Mouse (Mus musculus): Measurements from ENCODE around the gene Cpne4. TPM values are rescaled to one million over a fixed set of nuclear protein-coding genes. Genes with fewer than 3 reads are reported as not detected.

Cpne4 gene
- total and polyA plus RNA-seq, 3 experiments = not detected

DNA sequence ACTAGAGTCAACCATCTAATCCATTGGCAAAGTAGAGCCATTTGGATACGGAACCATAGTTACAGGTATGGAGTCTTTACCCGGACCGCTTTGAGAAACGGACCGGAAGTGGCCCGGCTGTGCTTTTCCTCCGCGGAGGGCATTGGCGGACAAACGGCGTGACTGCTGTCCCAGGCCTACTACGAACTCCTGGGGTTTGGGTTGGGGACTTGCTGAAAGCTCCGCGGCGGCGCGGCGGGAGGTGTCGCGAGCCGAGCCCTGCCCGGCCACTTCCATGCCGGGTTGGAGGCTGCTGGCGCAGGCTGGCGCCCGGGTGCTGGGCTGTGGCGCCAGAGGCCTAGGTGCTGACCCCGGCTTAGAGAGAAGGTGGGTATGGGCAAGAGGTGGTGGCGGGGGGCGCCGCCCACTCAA lies 506.1 kb downstream of the Cpne4 start, which contains the start of gene Mrpl3 (continued):
- peak; percentile 29; the same call in 1 of the 2 replicates for TF ChIP-seq MAFK (IDR thresholded peaks at IDR 0.05; ENCODE audit: insufficient replicate concordance, low read length)
- no peak; the same call in none of the 2 replicates for TF ChIP-seq RAD21 (IDR thresholded peaks at IDR 0.05; ENCODE audit: low read depth, low read length)
- 0 out of 2 replicates have a peak, but pooled peaks have one; percentile 9 for TF ChIP-seq SMC3 (IDR thresholded peaks at IDR 0.05; ENCODE audit: low read depth, low read length)
- no peak for TF ChIP-seq MAZ (IDR thresholded peaks at IDR 0.05; ENCODE audit: low read depth, low read length)
- peak; percentile 81 for TF ChIP-seq MAX (IDR thresholded peaks at IDR 0.05; ENCODE audit: low read length)
- TF ChIP-seq MXI1 (IDR thresholded peaks at IDR 0.05; ENCODE audit: low read depth, low read length) = peak; percentile 96
- TF ChIP-seq ZNF384 (IDR thresholded peaks at IDR 0.05; ENCODE audit: low read depth, low read length) = no peak
- TF ChIP-seq TCF12 (IDR thresholded peaks at IDR 0.05; ENCODE audit: low read depth, low read length) = peak; percentile 91
- peak; percentile 46; the same call in 1 of the 2 replicates for TF ChIP-seq BHLHE40 (IDR thresholded peaks at IDR 0.05; ENCODE audit: low read depth, low read length)

GRCm38 (mm10) chr9:105053812-105054211 lies 506.7 kb downstream of the Cpne4 start:
- Histone ChIP-seq H3K79me2 (replicated peaks; ENCODE audit: control insufficient read depth, extremely low read depth, insufficient read depth, poor library complexity, severe bottlenecking) (peaks cover 20% of the 10 kb centered on the region), H3K4me1 (ENCODE audit: control insufficient read depth in 1 of 2, insufficient read depth in 2 of 2) (peaks cover 3 to 14% of the 10 kb centered on the region in 2 experiments; a peak in 2 of 4 replicates), H3K36me3 (replicated peaks in 1 of 2; ENCODE audit: control insufficient read depth in 1 of 2, insufficient read depth in 1 of 2, low read length in 1 of 2) (peaks cover 34 to 42% of the 10 kb centered on the region in 2 experiments), H3K4me3 (replicated peaks in 1 of 3; ENCODE audit: low read depth in 2 of 3, low read length in 2 of 3, poor library complexity in 1 of 3) (peak overlapping the region; percentile 89 to 99 (median 92)), H3K9ac (ENCODE audit: insufficient read depth, low read depth) (peak overlapping the region; percentile 93), H3K27me3 (replicated peaks) (peaks cover 8% of the 10 kb centered on the region), H3K9me3 (replicated peaks; ENCODE audit: low read length) (no peaks in the 10 kb centered on the region), H3K4me2 (ENCODE audit: insufficient read depth, low read depth, poor library complexity, severe bottlenecking) (peak overlapping the region; percentile 95; the same call in 1 of the 2 replicates), H3K27ac (ENCODE audit: insufficient read depth, low read depth) (no peak overlapping the region)
- in situ Hi-C loops (cut with MboI; ENCODE audit: low pct_ligation_motif_present, low pct_unique_long_range_greater_than_20kb, low sequenced_read_pairs) = loop anchor here (25.0 kb wide), 1 partner anchor 333 kb away; the partner anchor contains the start of genes Aste1 and Nek11
- TF ChIP-seq MXI1 (IDR thresholded peaks at IDR 0.05; ENCODE audit: low read depth, low read length) (no peak), NELFE (IDR thresholded peaks at IDR 0.05; ENCODE audit: low read depth, low read length) (no peak), CHD1 (IDR thresholded peaks at IDR 0.05; ENCODE audit: low read depth, low read length) (no peak), TBP (conservative IDR thresholded peaks at IDR 0.05; ENCODE audit: low read depth, low read length) (no peak), ETS1 (conservative IDR thresholded peaks at IDR 0.05; ENCODE audit: low read depth, low read length) (no peak), TCF12 (IDR thresholded peaks at IDR 0.05; ENCODE audit: low read depth, low read length) (no peak)
- peak; percentile 10 for DNase-seq (ENCODE audit: extremely low read depth)
- dilution Hi-C loops (cut with MboI; ENCODE audit: extremely low pct_ligation_motif_present, extremely low pct_unique_long_range_greater_than_20kb, low sequenced_read_pairs) = no loop called here

DNA sequence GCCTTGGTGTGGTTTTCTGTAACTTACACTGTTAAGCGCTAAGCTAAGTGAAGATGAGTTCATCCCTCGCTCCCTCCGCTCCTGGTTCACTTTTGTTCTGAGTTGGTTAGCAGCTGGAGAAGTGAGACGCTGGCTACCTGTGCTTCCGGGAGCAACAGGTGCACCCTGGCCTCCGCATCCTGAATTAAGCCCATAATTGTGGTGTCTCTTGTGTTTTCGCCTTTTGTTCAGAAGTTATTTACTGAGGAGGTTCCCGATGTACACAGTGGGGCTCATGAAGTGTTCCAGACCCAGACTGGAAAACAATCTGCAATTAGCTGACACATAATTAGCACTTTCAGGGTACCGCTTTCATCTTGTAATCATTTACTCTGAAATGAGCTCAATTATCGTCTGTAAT lies 522.0 kb downstream of the Cpne4 start:
- no peak for DNase-seq (ENCODE audit: extremely low read depth)
- H3K9me3 ChIP-seq (replicated peaks; ENCODE audit: low read length) = no peaks in the 10 kb centered on the region
- H3K4me1 ChIP-seq (ENCODE audit: control insufficient read depth in 1 of 2, insufficient read depth in 2 of 2) = no peaks in the 10 kb centered on the region
- dilution Hi-C loops (cut with MboI; ENCODE audit: extremely low pct_ligation_motif_present, extremely low pct_unique_long_range_greater_than_20kb, low sequenced_read_pairs) = no loop called here
- H3K36me3 ChIP-seq (replicated peaks in 1 of 2; ENCODE audit: control insufficient read depth in 1 of 2, insufficient read depth in 1 of 2, low read length in 1 of 2) = peaks cover 70 to 99% of the 10 kb centered on the region in 2 experiments
- no peak overlapping the region for H3K4me2 ChIP-seq (ENCODE audit: insufficient read depth, low read depth, poor library complexity, severe bottlenecking)
- H3K9ac ChIP-seq (ENCODE audit: insufficient read depth, low read depth) = no peak overlapping the region
- in situ Hi-C loops (cut with MboI; ENCODE audit: low pct_ligation_motif_present, low pct_unique_long_range_greater_than_20kb, low sequenced_read_pairs) = loop anchor here (25.0 kb wide), 1 partner anchor 318 kb away; the partner anchor contains the start of genes Aste1 and Nek11
- H3K27ac ChIP-seq (ENCODE audit: insufficient read depth, low read depth) = no peak overlapping the region
- no peak overlapping the region for H3K4me3 ChIP-seq (replicated peaks in 1 of 3; ENCODE audit: low read depth in 2 of 3, low read length in 2 of 3, poor library complexity in 1 of 3)
- no peaks in the 10 kb centered on the region for H3K27me3 ChIP-seq (replicated peaks)
- no peak for TF ChIP-seq RCOR1 (conservative IDR thresholded peaks at IDR 0.05; ENCODE audit: low read depth, low read length)
- TF ChIP-seq GABPA (IDR thresholded peaks at IDR 0.05; ENCODE audit: insufficient replicate concordance, low read depth, low read length) = no peak
- no peaks in the 10 kb centered on the region for H3K79me2 ChIP-seq (replicated peaks; ENCODE audit: control insufficient read depth, extremely low read depth, insufficient read depth, poor library complexity, severe bottlenecking)
